Mouse (Mus musculus): ENCODE measurements around the gene Grhl1.

GRCm38 (mm10) chr12:24615140-24615539 lies 43.1 kb downstream of the Grhl1 start:
- TF ChIP-seq POLR2A (IDR thresholded peaks at IDR 0.05; ENCODE audit: low read depth, low read length) (no peak), CTCF (IDR thresholded peaks at IDR 0.05; ENCODE audit: extremely low read depth, insufficient read length, insufficient replicate concordance, low read depth, low read length) (no peak)

All from small intestine, adult 2 months (tissue).